Mouse (Mus musculus) neural tube, embryonic 11.5 days (tissue): ENCODE results near the gene Cyb5rl. TPM values are rescaled to one million over a fixed set of nuclear protein-coding genes. Genes with fewer than 3 reads are reported as not detected.

ENCODE experiments used
- ATAC-seq: fragments of 200-750 bp; cut with Nextera tagmentation; 2 replicates; pipeline ENCODE4 v1.8.0; 2017; ENCODE audit warnings: moderate number of reproducible peaks, mild to moderate bottlenecking, moderate TSS enrichment, moderate library complexity; ENCODE audit not compliant: insufficient read depth, low FRiP score, low TSS enrichment
- DNase-seq: peaks from one replicate; pipeline ENCODE4 v3.0.0-alpha.2; 2015; ENCODE audit warnings: low spot score
- H3K27ac ChIP-seq: fragments of 300-500 bp; sonication (generic); 2 replicates; pipeline ENCODE4 v1.5.1; 2014; ENCODE audit warnings: low read depth, mild to moderate bottlenecking, low read length
- H3K27me3 ChIP-seq: fragments of 300-500 bp; sonication (generic); 2 replicates; pipeline ENCODE4 v1.6.1; 2014; ENCODE audit warnings: mild to moderate bottlenecking, low read length, mixed read lengths; ENCODE audit not compliant: control insufficient read depth, insufficient read depth
- H3K36me3 ChIP-seq: fragments of 300-500 bp; sonication (generic); 2 replicates; pipeline ENCODE4 v1.6.1; 2014; ENCODE audit warnings: mild to moderate bottlenecking, low read length, moderate library complexity, mixed read lengths; ENCODE audit not compliant: control insufficient read depth, insufficient read depth
- H3K4me1 ChIP-seq: fragments of 300-500 bp; sonication (generic); 2 replicates; pipeline ENCODE4 v1.6.1; 2014; ENCODE audit warnings: low read length, mixed read lengths; ENCODE audit not compliant: control insufficient read depth, insufficient read depth
- H3K4me2 ChIP-seq: fragments of 300-500 bp; sonication (generic); 2 replicates; pipeline ENCODE4 v1.6.1; 2014; ENCODE audit warnings: low read depth, mild to moderate bottlenecking, moderate library complexity
- H3K4me3 ChIP-seq: fragments of 300-500 bp; sonication (generic); 2 replicates; pipeline ENCODE4 v1.5.1; 2014; ENCODE audit warnings: low read depth, low read length
- H3K9ac ChIP-seq: fragments of 300-500 bp; sonication (generic); 2 replicates; pipeline ENCODE4 v1.6.1; 2014; ENCODE audit warnings: mild to moderate bottlenecking, low read length
- H3K9me3 ChIP-seq: fragments of 300-500 bp; sonication (generic); 2 replicates; pipeline ENCODE4 v1.6.1; 2016; ENCODE audit warnings: low read length; ENCODE audit not compliant: control insufficient read depth
- WGBS: fragments of 180-500 bp; shearing (Covaris S2); extraction: QIAGEN DNeasy Blood & Tissue Kit; methylation state at CpG from one replicate; pipeline ENCODE4 v1.1.7; 2014; 5-methylcytosine and 5-hydroxymethylcytosine counted together
- polyA plus RNA-seq: library from polyadenylated mRNA; unstranded; fragments of >200 nt; fragmentation: Nextera tagmentation; extraction: Ambion mirVana; gene quantifications from 2 replicates; pipeline ENCODE4 v1.2.1, GENCODE M21; 2014

The Cyb5rl gene
- polyA plus RNA-seq, 1 experiment from 2014 or later = 7.0 TPM

DNA sequence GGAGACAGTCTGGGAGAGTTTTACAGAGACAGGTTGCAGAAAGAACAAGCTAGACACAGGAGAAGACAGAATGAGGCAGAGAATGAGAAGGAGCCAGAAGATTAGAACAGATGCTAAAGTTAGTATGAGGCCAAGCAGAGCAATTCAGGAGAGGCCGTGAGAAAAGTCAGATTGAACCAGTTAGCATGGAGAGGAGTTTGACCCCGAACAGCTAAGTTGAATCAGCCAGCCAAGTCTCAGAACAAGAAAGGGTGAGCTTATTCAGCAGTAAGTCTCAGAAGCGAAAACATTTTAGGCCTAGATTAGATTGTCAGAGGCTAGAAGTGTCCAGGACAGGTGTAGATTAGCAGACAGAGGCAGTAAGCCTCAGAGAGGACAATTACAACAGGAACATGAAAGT is 69.7 kb downstream of the Cyb5rl start:
- no peak for DNase-seq
- Histone ChIP-seq H3K27ac (no peak overlapping the region), H3K4me2 (no peak overlapping the region), H3K4me3 (no peak overlapping the region), H3K9me3 (no peaks in the 10 kb centered on the region), H3K9ac (no peak overlapping the region), H3K4me1 (peaks cover 24% of the 10 kb centered on the region), H3K36me3 (no peaks in the 10 kb centered on the region), H3K27me3 (no peaks in the 10 kb centered on the region)
- ATAC-seq = no peak
- WGBS = 70% methylated on average over 3 of the region's 3 CpGs

Other genes with a start within 250 kb of the Cyb5rl start
- gene Ssbp3, start 156.3 kb upstream of the Cyb5rl start, polyA plus RNA-seq = 142 and 145 TPM in 2 replicates
- gene Mrpl37, start 120 bp upstream of the Cyb5rl start, polyA plus RNA-seq = 122 and 124 TPM in 2 replicates
- 0.24 and 0.64 TPM in 2 replicates for gene Cdcp2, start 29.9 kb downstream of the Cyb5rl start, polyA plus RNA-seq
- 316 and 334 TPM in 2 replicates for gene Tmem59, start 111.4 kb downstream of the Cyb5rl start, polyA plus RNA-seq
- gene Tceanc2, start 112.1 kb downstream of the Cyb5rl start, polyA plus RNA-seq = 24.8 and 29.1 TPM in 2 replicates
- gene Ldlrad1, start 142.2 kb downstream of the Cyb5rl start, polyA plus RNA-seq = not detected in 2 replicates
- 81.8 and 83.9 TPM in 2 replicates for gene Lrrc42, start 186.5 kb downstream of the Cyb5rl start, polyA plus RNA-seq
- 26.1 and 31.6 TPM in 2 replicates for gene Hspb11, start 186.6 kb downstream of the Cyb5rl start, polyA plus RNA-seq
- gene Dio1, start 240.2 kb downstream of the Cyb5rl start, polyA plus RNA-seq = not detected in 2 replicates
- 43.0 and 43.3 TPM in 2 replicates for gene Yipf1, start 247.4 kb downstream of the Cyb5rl start, polyA plus RNA-seq